Mouse (Mus musculus) CH12.LX (cell line): ENCODE results near the gene Plekha6.

Source experiments
- CTCF ChIP-seq, 2 experiments: IDR thresholded peaks in 1 of 2; conservative IDR thresholded peaks in 1 of 2; 2 replicates each; pipeline ENCODE4 v1.5.1; 2011 to 2012; ENCODE audit warnings: low read depth in 2 of 2, low read length in 2 of 2, improper control_type of control experiment in 1 of 2, inconsistent platforms in 1 of 2, mild to moderate bottlenecking in 1 of 2, moderate library complexity in 1 of 2
- KAT2A ChIP-seq: IDR thresholded peaks from 2 replicates; pipeline ENCODE4 v1.6.1; 2012; ENCODE audit warnings: low read length, improper control_type of control experiment, inconsistent platforms; ENCODE audit not compliant: insufficient replicate concordance
- MAX ChIP-seq: IDR thresholded peaks from 2 replicates; pipeline ENCODE4 v1.6.1; 2011; ENCODE audit warnings: low read length, improper control_type of control experiment
- MYC ChIP-seq: IDR thresholded peaks from 2 replicates; pipeline ENCODE4 v1.6.1; 2011; ENCODE audit warnings: low read depth, mild to moderate bottlenecking, improper control_type of control experiment, low read length
- POLR2A ChIP-seq: IDR thresholded peaks from 2 replicates; pipeline ENCODE4 v1.6.1; 2011; ENCODE audit warnings: low read depth, mild to moderate bottlenecking, improper control_type of control experiment, low read length
- POLR2AphosphoS2 ChIP-seq: IDR thresholded peaks from 2 replicates; pipeline ENCODE4 v1.6.1; 2011; ENCODE audit warnings: low read depth, low read length, improper control_type of control experiment
- USF1 ChIP-seq: IDR thresholded peaks from 2 replicates; pipeline ENCODE4 v1.6.1; 2014; ENCODE audit warnings: low read depth, mild to moderate bottlenecking, inconsistent platforms, low read length, improper control_type of control experiment

DNA sequence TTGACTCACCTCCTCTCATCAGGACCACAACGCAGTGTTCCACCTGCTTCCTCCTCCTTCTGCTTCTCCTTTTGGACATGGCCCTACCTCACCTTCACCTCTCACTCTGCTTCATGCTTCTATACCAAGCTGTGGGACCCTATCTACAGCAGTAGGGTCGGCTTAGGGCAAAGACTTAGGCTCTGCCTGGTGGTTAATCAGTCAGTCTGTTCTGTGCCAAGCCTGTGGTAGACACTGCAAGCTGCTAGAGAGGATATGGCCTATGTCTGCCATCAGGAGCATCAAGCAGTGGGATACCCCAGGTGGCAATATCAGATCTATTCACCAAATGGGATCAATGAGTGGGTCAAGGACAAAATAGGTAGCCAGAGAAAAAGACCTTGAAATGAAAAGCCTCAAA is 116.5 kb downstream of the Plekha6 start:
- no peak for TF ChIP-seq POLR2A
- no peak for TF ChIP-seq MYC
- no peak for TF ChIP-seq POLR2AphosphoS2
- no peak for TF ChIP-seq CTCF (conservative IDR thresholded peaks at IDR 0.05 in 1 of 2, IDR thresholded peaks at IDR 0.05 in 1 of 2; ENCODE audit: low read depth in 2 of 2, low read length in 2 of 2)
- TF ChIP-seq MAX = no peak
- TF ChIP-seq USF1 = no peak
- no peak for TF ChIP-seq KAT2A
